Mouse (Mus musculus) frontal cortex, adult 2 months (tissue): ENCODE measurements around the gene Tmem39b. TPM values are rescaled to one million over a fixed set of nuclear protein-coding genes. Genes with fewer than 3 reads are reported as not detected.
"Not testable (repeated sequence)": the region's sequence is repeated elsewhere in the genome, so short reads cannot be mapped to it uniquely, and the experiment has no call there.

Experiments used
- DNase-seq, 2 experiments: peaks; one replicate each; pipeline ENCODE4 v3.0.0; 2022; ENCODE audit warnings: low spot score in 1 of 2; ENCODE audit errors: extremely low spot score in 1 of 2
- polyA plus RNA-seq: library from polyadenylated mRNA; depleted of rRNA; stranded (reverse); fragments of >200 nt; gene quantifications from 2 replicates; pipeline ENCODE4 v1.2.3, GENCODE M21; 2012; rRNA removed

The Tmem39b gene
- 19.9 and 21.1 TPM in 2 replicates for polyA plus RNA-seq

DNA sequence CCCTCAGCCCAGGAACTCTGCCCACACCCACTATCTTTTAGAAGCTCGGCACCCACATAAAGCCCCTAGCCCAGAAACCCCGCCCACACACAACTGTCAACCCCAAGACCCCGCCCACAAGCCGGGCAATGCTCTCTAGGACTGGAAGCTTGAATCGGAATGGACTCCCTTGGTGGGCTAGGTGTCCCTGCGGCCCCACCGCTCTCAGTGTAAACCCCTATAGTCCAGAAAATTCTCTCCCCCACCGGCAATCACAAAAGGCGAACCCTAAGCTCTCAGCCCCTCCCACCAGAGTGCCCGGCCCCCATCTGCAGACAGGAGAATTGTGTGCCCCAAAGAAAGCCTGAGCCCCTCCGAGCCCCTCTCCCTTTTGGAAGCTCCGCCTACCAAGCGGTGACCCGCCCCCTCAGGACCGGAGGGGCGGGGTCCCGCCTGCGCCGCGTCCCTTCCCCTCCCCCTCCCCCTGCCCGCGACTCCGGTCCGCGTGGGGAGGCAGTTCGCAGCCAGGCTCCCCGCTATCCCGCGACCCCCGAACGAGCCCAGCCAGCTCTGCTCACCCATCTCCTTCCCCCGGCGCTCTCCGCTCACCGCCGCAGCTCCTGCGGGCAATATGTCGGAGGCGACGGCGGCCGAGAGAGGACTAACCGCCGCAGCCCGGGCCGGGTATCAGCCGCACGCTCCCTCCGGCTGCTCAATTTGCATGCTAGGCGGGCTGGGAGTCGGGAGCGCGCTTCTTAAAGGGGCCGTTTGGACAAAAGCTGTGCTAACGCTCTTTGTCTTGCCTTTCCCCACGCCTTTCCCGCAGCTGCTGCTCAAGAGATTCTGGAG lies at the start of gene Tmem39b:
Tmem39b (minus strand) TSS at position 681 of the 828 bp plus-strand sequence.
- peak; percentile 78 to 93 for DNase-seq

DNA sequence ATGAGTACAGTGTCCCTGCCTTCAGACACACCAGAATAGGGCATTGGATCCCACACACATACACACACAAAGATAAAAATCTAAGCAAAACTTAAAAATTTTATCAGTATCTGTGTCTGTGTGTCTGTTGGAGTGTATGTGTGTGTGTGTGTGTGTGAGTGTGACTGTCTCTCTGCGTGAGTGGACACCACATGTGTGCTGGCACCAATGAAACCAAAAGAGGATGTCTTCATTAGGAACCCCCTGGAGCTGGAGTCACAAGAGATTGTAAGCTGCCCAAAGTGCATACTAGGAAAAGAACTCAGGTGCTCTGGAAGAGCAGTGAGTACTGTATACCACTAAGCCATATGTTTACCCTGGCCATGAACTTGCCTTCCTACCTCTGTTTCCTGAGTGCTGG lies 49.5 kb upstream of the Tmem39b start:
- DNase-seq, result no peak

DNA sequence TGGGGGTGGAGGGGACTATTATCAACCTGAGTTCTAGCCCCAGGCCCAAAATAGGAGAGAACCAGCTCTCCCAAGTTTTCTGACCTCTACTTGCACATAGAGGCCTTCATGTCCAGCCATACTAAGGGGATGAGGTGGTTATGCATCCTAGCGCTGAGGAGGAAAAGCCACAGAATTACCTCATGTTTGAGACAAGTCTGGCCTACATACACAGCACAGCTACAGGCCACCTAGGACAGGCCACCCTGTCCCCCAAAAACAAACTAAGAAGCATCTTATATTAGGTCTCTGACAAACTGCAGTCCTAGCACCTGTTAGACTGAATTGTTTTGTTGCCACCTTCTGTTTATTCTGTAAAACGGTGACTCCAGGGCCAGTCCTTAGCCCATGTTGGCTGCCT lies 46.9 kb upstream of the Tmem39b start:
- no peak for DNase-seq

DNA sequence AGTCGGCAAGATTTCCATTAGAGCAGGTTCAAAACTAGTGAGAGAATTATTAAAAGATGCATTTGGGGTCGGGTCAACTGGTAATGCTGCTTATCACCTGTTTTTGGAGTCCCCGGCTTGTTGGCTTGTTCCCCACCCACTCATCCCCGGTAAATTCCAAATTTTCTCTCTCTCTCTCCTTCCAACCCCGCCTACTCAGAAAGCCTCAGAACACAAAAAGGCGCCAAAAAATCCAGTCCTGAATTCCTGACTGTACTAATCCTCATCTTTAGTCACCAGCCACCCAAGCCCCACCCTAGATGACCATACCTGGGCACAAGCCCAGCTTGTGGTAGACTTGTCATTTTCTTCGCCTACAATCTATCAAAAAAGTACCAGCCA lies 46.4 kb upstream of the Tmem39b start:
- no peak for DNase-seq

DNA sequence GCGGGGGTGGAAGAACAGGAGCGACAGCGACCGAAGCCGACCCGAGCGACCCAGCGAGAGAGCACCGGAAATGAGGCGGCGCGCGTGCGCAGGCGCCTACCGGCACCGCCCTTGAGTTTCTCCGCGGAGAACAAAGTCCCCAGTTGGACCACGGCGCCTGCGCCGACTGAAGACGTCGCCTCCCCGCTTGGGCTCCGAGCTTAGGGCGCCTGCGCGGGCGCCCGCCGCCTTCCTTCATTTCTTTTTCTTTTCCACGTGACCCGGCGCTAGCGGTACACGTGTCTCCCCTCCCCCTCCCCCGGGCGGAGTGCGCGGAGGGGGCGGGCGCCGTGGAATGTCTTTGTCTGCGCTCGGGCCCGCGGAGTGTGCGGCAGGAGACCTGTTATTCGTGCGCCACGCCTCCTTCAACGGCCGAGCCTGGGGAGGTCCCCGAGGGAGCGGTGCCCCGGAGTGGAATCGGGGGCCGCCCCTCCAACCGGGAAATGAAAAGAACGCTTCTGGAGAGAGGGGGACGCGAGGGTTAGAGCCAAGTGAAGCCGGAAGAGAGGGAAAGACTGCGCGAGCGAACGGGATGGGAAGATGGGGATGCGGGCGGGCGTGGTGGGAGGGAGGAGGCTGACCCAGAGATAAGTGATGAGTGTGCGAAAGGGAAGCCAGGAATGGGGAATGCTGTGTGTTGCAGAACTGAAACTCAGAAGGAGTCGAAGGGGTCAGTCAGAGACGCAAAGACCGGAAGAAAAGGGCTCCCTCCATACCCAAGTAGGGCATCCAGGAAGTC lies 45.8 kb upstream of the Tmem39b start, which contains the start of gene Khdrbs1:
Khdrbs1 (minus strand) TSS at position 72 of the 778 bp plus-strand sequence.
- peak; percentile 90 to 97 for DNase-seq

DNA sequence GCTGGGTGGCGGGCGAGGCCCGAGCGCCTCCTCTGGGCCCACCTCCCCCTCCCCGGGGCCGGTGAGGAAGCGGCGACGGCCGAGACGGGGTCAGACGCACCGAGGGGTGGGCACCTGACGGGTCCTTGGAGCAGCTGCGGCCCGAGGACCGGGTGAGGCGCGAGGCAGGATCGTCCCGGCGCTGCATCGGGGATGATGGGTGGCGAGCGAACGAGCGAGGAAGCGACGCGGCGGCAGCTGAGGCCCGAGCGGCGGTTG lies 45.3 kb upstream of the Tmem39b start:
- DNase-seq, result no peak

DNA sequence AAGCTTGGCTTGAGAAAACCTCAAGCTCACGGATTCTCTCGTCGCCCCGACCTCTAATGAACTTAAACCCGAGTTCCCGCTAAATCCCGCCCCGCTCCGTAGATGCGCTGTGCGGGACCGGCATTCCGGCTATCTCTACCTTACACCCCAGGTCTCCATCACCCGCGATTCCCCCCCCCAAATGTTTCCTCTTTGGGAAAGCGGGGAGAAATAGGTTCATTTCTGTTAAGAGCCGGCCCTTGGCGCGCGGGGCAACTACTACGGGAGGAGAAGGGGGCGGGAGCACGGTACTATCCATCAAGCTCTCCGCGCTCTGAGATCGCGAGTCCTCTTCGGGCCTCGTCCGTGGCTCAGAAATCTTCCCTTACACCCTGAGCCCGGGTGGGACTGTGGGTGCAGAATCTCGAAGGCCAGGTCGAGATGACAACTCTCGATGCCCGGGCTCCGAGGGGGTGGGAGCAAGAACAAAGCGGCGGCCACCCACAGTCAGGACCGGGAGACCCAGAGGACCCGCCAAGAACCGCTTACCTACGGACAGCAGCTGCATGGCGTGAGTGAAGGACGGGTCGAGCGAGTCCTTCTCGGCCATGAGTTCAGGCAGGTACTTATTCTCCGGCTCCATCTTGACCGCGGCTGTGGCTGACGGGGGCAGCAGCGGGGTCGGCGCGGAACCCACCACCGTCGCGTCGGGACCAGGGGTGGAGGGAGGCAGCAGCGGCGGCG lies 44.8 kb upstream of the Tmem39b start:
- DNase-seq, result peak; percentile 7 to 31

DNA sequence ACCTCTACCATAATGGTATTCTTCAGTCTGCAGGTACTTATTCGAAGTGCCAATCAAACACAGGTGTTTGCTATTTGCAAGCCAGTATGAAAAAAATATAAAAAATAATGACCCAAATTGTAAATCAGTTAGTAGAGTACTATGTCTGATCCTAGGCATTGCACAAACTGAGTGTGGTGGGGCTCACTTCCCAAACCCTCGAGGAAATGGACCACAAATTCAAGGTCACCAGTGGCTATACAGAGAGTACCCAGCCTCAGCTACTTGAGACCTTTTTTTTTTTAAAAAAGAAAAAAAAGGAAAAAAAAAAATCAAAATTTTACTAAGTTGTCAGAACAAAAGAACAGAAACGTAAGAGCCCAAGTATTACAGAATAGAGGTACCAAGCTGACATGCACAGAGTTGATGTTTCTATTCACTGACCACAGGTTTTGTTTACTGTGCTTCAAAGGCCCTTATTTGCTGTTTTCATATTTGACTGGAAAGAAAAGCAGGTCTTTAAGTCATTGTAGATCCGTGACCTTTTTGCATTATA lies 42.5 kb upstream of the Tmem39b start:
- DNase-seq, result no peak

DNA sequence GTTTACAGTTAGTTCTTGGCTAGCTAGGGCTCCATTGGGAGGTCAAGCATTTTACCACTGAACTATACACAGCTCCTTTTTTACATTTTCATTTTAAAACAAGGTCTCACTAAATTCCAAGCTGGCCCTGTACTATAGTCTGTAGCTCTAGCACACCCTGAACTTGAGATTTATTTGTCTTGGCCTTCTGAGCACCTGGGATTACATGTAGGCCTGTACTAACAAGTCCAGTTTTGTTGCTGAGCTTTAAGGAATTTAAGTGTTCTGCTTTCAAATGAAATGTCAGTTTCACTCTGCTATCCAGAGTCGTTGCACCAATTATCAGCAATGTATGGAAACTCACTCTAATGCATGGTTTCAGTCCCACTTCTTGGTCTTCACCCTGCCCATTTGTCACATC lies 39.5 kb upstream of the Tmem39b start:
- no peak for DNase-seq

DNA sequence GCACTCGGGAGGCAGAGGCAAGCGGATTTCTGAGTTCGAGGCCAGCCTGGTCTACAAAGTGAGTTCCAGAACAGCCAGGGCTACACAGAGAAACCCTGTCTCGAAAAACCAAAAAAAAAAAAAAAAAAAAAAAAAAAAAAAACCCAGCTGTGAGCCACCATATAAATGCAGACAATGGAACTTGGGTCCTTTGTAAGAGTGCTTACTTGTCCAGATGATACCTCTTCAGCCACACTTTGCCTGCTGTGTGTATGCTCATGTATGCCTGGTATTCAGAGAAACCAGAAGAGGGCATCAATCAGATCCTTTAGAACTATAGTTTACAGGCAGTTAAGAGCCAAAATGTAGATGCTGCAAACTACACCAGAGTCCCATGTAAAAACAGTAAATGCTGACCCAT lies 38.8 kb upstream of the Tmem39b start:
- DNase-seq, result not testable (repeated sequence)

DNA sequence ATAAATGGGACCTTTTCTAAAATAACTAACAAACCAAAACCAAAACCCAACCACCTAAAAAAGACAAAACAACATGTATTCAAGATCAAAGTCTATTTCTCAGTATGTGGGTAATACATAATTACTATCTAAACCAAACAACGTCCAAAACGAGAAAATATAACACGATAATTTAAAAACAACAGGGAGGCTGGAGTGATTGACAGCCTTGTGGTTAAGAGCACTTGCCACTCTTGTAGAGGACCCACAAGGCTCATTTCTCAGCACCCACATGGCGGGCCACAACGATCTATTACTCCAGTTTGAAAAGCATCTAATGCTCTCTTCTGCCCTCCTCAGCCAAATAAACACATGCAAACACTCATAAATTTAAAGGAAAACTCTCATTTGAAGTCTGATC lies 34.8 kb upstream of the Tmem39b start:
- no peak for DNase-seq

DNA sequence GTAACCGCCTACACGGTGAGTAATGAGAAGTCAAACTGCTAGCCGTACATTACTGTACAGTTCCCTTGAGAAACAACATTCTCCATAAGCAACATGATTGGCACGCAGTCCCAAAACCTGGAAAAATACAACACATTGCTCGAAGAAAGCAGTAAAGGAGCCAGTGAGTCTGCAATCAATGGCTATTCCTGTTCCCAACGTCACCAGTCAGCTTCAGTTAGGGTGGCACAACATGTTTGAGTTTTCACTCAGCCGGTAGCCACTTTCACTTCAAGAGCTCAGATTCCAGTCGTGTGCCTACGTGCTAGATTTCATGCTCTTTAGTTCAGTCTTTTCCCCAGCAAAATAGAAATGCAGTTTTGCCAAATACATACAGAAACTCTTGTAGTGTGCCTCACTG lies 19.7 kb upstream of the Tmem39b start:
- peak in 1 of 2 experiments; percentile 52 for DNase-seq

DNA sequence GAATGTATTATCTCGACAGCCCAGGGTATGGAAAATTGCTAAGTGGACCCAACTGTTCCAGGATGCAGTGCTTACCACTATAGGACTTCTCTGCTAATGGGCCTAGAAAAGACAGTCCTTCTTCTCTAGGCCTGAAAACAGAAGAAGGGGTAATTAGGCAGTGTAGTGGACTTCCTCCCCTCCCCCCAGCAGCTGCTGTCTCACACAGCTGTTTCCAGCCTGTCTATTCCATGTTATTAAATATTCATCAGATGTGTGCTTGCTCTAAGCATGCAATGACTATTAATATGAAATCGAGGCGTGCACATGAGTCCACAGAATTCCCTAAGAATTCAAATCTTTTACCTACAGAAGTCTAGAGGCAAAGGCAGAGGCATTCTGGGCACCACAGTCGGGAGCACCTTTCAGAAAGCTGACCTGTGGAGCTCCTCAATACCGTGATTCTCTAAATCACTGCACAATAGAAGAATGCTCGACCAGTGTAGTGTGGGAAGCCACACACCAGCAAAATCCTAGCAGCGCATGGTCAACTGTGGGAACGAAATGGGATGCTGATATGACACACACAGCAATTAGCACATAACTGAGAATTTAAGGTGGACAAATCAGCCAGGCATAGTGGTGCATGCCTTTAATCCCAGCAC lies 13.0 kb upstream of the Tmem39b start:
- DNase-seq, result no peak

DNA sequence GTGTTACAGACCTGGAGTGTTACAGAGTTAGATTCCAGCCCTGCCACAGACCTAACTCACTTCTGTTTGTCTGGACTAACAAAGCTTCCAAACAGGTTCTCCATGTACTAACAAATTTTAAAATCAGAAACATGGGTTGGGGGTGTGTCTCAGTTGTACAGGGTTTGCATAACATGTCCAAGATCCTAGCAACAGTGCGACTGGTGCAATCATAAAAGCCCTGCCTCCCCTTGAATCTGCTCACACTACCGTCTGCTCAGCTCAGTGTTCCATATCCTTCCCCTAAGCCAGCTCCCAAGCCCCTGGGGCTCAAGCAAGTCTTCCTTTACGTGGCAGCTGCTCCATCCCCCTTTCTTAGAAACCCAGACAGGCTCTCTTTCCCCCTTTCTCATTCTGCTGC lies 10.1 kb upstream of the Tmem39b start:
- no peak for DNase-seq

DNA sequence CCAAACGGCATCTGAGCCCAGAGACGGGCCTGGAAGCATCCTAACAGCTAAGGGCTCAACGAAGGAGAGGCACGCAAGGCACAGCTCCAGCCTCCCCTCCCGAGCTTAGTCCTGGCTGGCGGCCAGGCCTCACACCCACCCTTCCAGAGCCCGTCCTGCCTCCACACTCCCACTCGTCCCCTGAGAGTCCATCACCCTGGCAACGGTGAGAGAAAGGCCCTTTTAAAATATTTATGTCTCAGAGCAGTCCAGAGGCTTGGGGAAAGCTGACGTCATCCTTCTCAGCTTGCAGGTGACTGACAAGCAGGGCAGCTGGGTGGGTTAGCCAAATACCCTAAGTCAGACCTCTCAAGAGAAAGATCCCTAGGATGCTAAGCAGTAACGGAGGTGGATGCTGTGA lies 5.8 kb upstream of the Tmem39b start:
- peak; percentile 82 to 86 for DNase-seq

DNA sequence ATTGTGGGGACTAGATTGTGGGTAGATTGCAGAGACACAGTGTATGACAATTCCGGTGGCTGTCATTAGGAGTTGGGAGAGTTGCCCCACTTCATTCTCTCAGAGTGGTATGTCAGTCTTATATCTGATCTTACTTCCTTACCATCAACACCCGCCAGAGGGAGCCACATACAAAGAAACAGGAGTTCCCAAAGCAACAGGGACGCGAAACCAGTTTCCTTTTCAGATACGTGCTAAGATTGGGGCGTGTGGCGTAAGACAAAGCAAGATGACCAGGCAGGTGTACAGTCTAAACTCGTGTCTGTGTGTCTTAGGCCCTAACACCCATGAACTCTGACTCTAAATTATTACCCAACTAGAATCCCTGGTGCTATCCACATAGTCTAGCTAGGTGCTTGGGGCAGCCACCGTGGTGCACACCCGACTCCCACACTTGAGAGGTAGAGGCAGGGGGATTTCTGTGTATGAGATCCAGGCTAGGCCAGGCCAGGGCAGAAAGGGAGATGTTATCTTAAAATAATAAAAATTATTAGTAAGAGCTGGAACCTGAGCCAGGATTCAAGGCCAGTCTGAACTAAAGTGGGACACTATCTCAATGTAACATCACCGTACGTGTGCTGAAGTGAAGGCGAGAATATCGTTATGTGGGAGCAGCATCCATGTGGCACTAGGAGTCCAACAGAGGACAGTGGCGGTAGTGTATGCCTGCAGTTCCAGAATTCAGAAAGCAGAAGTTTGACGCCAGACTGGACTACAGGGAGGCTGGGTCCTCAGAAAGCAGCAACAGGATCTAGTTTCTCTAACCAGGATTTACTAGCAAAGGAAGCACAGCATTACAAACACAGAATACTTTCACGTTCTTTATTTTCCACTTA lies 5.1 kb upstream of the Tmem39b start:
- DNase-seq, result peak; percentile 79 to 96

DNA sequence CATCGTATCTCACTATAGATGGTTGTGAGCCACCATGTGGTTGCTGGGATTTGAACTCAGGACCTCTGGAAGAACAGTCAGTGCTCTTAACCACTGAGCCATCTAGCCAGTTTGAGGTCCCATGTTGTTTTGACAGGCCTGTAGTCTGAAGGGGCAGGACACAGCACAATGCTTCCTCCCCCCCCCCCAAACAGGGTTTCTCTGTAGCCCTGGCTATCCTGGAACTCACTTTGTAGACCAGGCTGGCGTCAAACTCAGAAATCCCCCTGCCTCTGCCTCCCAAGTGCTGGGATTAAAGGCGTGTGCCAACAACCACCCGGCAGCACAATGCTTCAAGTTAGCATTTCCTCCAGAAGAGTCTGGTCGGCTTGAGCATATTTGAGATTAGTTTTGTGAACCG lies 4.0 kb upstream of the Tmem39b start:
- not testable (repeated sequence) for DNase-seq

DNA sequence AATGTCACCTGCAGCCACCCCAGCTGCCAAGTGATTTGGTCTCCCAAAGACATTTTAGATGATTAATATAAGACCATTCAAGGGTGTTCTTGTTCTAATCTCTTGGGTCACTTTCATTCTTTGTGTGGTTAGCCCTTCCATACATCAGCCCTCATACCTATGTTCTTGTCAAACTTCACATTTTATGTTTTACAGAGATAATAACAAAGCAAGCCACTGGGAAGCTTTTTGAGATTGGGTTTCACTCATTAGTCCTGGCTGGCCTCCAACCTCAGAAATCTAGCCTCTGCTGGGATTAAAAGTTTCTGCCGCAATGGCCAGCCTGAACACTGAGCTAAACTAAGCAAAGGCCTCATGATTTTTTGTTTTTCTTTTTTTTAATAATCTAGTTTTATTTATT lies 3.6 kb upstream of the Tmem39b start:
- no peak for DNase-seq

DNA sequence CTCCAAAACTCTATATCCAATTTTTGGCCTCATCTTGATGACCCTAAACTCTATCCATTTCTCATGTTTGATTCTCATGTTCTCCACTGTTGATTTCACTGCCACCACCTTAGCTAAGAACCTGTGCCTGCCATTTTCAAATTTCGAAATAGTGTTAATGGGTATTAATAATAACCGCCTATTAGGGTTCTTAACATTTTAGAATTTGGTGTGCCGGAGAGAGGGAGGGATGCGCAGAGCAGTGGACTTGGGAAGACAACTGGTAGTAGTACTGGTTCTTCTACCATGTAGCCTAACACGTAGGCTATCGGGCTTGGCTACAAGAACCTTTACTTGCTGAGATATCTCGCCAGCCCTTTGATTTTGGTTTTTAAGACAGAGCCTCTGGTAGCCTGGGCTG lies 553 bp upstream of the Tmem39b start:
- DNase-seq, result no peak

DNA sequence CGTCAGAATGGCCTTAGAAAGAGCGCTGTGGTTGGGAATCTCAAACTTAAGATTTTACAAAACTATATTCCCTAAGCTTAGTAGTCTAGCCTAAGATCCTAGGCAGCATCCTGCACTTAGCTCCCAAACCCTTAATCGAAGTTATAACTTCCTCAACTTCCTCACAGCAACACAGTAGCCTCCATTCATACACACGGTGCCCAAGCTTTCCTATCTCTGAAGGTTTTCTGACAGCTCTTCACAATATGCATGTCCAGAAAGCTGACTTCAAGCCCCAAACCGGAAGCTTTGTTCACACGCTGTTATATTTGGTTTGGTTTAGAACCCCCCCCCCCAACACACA lies 852 bp downstream of the Tmem39b start:
- no peak for DNase-seq
